Mouse (Mus musculus) CD4-positive helper T cell, adult 2 months (primary cell): Measurements from ENCODE around the gene Celf2.
"Not testable (repeated sequence)": the region's sequence is repeated elsewhere in the genome, so short reads cannot be mapped to it uniquely, and the experiment has no call there.

Experiments used
- DNase-seq: peaks from one replicate; pipeline ENCODE4 v3.0.0-alpha.2; 2012; ENCODE audit warnings: low read depth, missing footprints, low spot score

Gene Celf2

GRCm38 (mm10) chr2:7509463-7509862, at the start of gene Celf2:
TSS of gene Celf2 (minus strand) at chr2:7509563.
- DNase-seq = not testable (repeated sequence)

GRCm38 (mm10) chr2:7555144-7555892, 46.0 kb upstream of the Celf2 start:
- DNase-seq = no peak

DNA sequence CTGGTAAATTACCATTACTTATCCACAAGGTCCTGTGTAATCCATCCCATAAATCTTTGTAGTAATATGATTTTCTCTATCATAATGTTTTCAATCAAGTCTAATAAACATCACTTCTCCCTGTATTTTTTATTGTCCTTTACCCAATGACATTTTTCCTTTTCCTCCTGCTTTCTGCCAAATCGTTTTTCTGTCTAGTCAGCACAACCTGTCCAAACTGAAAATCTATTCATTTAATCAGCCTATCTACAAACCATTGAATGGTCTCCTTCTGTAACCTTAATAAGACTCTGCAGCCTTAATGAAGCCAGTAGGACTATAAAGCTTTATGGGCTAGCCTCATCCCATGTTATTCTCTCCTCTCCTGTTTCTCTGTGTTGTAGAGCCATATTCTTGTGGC, 45.2 kb upstream of the Celf2 start:
- DNase-seq = no peak

- no peak for DNase-seq
Observed at GRCm38 (mm10) chr2:7552887-7553286, 43.5 kb upstream of the Celf2 start.

DNA sequence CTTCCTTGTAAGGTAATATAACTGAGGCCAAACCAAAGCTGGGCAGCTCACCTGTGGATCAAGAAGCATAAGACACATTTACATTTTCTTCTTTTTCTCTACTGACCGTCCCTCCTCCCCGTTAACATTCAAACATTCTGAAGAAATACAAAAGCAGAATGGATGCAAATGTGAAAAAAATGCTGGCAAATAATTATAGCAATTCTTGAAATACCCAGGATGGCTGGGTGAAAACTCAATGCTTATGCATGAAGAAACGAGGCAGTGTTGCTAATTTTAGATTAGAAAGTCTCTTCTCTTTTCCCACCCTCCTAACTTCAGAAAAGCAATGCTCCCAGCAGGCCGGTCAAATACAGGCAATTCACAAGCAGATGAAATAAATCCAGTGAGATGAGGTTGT, 39.5 kb upstream of the Celf2 start:
- no peak for DNase-seq

DNA sequence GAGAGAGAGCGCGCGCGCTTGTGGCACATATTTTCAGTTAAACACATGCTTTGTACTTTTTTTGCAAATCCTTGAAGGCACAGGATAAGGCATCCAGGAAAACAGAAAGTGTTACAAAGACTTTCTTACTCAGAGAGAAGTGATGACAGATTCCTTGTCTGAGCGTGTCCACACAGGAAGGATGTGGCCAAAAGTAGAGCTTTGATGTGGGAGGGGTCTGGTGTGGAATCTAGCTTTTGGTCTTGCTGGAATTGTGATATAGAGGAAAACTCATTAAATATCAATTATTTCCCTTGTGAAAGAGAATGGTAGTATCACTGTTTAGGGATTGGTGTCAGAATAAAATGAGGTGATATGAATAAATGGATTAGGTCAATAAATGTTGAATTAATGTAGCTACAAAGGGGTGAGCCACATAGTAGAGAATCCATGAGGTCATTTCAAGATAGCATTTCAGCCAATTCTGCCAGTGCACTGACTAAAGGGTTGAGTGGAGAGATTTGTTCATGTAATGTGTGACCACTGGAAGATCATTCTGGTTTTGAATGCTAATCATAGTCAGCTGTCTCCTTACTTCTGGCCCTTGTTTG, 25.3 kb upstream of the Celf2 start:
- no peak for DNase-seq

DNA sequence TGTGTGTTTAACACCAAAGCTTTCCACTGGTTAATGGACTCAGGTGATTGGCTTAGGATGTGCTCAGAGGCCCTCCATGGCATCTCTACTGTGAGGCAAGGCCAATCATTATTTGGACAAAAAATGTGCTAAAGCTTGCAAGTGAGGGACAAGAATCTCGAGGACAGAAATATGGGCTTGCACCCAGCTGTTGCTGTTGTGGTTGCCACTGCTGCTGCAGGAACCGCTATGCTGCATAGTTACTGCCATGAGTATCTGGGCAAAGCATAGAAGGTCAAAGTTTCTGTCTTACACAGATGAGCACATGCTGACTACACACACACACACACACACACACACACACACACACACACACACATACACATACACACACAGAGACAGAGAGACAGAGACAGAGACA, 24.8 kb upstream of the Celf2 start:
- DNase-seq = no peak

DNA sequence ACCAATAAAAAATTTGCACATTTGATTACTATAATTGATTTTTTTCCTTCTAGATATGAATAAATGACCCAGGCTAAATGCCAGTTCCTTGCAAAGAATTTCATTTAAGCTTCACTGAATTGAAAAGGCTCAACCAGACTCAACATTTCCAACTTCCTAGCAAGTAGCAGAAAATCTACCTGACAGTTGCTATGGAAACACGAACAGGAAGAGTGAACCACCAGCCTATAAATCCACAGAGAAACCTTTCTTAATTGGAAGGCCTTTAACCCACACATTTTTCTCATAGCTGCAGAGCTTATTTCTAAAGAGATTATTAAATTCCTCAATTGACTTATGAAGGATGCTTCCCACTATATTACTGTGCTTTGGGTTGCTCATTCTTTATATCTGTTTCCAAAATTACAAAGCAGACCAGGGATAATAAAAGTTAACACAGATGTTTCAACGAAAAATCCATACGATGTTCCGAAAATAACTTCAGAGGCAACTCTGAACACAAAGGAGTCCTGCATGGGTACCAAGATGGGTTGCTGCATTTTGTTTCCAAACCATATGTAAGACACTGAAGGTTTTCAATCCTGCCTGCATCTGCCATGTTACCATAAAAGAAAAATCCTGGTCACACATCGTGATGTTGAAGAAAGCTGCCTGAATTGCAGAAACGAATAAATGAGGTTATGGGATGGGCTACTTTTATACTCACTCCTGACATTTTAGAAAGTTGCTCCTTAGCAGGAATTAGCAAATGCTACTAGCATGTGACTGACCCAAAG, 22.0 kb upstream of the Celf2 start:
- DNase-seq = no peak

GRCm38 (mm10) chr2:7530461-7531184, 21.3 kb upstream of the Celf2 start:
- no peak for DNase-seq

GRCm38 (mm10) chr2:7529637-7530036, 20.3 kb upstream of the Celf2 start:
- DNase-seq = no peak

DNA sequence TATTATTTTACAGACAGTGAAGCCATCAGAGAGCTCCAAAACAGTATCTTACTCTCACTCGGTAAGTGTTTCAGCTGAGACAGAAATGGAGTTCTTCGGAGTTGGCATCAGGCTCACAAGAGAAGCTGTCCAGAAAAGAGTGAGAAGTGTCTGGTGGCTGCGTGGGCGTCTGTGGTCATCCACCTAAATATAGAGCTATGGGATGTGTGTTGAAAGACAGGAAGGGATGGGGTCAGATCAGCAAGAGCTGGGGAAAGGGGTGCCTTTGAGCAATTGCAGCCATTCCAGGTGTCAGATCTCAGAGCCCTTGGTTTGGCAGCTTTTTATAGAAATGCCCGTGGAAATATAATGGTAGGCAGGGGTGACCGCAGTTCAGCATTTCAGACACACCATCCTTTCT, 17.3 kb upstream of the Celf2 start:
- no peak for DNase-seq

- DNase-seq = no peak
Observed at GRCm38 (mm10) chr2:7519473-7519872, 10.1 kb upstream of the Celf2 start.

DNA sequence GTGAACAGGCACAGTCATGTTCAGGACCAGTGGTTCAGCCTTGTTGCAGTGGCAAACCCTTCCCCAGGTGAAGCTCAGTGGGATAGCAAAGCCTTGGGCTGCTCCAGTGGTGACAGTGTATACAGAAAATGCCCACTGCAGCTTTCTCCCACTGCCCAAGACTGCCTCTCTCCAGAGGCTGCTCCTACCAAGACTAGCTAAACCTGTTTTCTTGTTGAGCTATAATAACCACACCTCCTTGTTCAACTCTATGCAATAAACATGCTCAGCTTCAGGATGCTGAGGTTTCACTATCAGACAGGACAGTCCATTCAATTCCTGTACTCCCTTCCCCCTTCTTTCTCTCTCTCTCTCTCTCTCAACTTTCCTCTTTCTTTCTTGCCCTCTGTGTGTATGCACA, 15.9 kb downstream of the Celf2 start:
- DNase-seq = no peak

- no peak for DNase-seq
Observed at GRCm38 (mm10) chr2:7484974-7485373, 24.4 kb downstream of the Celf2 start.

GRCm38 (mm10) chr2:7482062-7482461, 27.3 kb downstream of the Celf2 start:
- DNase-seq = no peak

DNA sequence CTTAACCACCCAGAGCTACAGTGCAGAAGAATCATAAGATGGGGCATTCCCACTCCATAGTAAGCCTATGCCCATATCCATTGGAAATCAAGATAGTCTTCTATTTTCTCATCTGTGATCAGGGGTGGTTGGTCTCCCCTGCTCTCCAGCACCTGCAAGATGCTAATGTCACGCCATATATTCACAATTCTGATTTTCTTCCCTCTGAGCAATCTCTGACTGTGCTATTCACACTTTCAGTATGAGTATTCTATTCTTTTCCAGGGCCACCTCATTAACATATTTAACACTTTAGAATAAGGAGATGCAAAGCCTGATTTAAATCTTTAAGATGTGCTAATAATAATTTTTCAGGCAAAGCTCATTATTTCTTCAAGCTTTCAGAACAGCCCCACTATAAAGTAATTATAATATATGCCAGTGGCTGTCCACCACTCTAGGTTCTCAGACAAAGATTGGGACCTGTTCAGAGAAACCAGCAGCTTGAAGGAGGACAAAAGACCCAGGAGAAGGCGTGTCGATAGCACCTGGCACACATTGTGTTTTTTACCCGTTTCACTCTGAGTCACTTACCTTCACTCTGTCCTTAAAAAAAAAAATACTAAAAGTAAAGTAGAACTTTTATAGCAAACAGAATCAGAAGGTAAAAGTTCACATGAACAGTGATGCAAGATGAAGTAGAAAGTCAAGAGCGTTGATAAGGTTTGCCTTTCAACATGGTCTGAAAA, 48.9 kb downstream of the Celf2 start:
- DNase-seq = no peak

DNA sequence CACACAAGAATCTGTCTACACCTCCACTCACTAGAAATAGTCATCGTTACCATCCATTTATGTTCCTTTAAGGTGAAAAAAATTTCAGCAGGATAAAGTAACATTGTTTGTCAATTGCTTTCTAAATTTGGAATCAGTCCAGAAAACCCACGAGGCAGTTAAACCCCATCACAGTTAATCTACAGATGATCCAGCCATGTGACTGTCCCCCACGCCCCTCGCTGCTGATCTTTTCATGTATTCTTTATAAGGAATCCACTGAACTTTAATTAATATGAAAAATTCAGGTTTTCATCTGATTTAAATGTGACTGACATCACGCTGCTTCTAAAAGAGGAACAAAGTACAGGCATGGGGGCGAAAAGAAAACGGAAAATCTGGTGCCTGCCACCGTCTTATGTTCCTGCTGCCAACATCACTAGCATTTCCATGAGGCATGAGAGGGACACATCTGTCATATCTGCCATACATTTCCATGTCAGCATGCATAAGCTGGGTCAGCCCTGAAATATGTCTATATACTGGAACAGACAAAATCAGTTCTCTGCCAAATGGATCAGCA, 70.6 kb downstream of the Celf2 start:
- DNase-seq = no peak

- no peak for DNase-seq
Observed at GRCm38 (mm10) chr2:7426481-7426880, 82.9 kb downstream of the Celf2 start.

GRCm38 (mm10) chr2:7400530-7400929, 108.8 kb downstream of the Celf2 start:
- no peak for DNase-seq

DNA sequence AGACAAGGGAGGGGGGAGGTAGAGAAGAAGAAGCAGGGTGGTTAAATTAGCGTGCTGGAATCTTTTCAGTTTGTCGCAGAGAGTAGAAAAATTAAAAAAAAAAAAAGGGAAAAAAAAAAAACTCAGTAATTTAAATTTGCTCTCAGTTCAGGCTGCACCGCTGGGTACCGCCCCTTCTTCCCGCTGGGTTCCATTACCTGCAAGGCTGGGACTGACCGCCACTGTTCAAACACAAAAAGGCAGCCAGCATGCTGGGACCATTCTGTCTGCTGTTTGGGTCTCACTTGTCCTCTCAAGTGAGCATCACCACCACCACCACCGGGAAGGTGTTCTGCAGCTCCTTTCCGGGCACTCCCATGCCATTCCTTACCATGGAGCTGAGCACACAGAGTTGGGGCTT, 113.4 kb downstream of the Celf2 start:
- DNase-seq = no peak

- no peak for DNase-seq
Observed at GRCm38 (mm10) chr2:7395473-7395872, 113.9 kb downstream of the Celf2 start.
